Mouse (Mus musculus) bone marrow macrophage, adult 2 months (primary cell): ENCODE data around the gene Ttf1. TPM values are rescaled to one million over a fixed set of nuclear protein-coding genes. Genes with fewer than 3 reads are reported as not detected.
A peak's percentile ranks its signal among the peaks of the same experiment; 100 is the strongest.
"Not testable (repeated sequence)": the region's sequence is repeated elsewhere in the genome, so short reads cannot be mapped to it uniquely, and the experiment has no call there.

ENCODE experiments used
- H3K27ac ChIP-seq: 2 replicates; pipeline ENCODE4 v1.5.1; 2012; ENCODE audit warnings: low read depth, low read length; ENCODE audit not compliant: insufficient read depth
- H3K4me1 ChIP-seq: 2 replicates; pipeline ENCODE4 v1.6.1; 2012; ENCODE audit warnings: low read length; ENCODE audit not compliant: control insufficient read depth, insufficient read depth
- H3K4me3 ChIP-seq: 2 replicates; pipeline ENCODE4 v1.5.1; 2012; ENCODE audit warnings: mild to moderate bottlenecking, low read length, moderate library complexity; ENCODE audit not compliant: insufficient read depth
- CTCF ChIP-seq: IDR thresholded peaks from 2 replicates; pipeline ENCODE4 v1.5.1; 2012; ENCODE audit warnings: low read depth, mild to moderate bottlenecking, low read length, moderate library complexity
- POLR2A ChIP-seq: IDR thresholded peaks from 2 replicates; pipeline ENCODE4 v1.6.1; 2012; ENCODE audit warnings: mild to moderate bottlenecking, low read depth, low read length, borderline replicate concordance
- polyA plus RNA-seq: library from polyadenylated mRNA; stranded (reverse); fragments of >200 nt; gene quantifications from 2 replicates; pipeline ENCODE4 v1.2.4, GENCODE M21; 2012; ENCODE audit not compliant: missing spikeins, insufficient read depth, insufficient read length

Ttf1 gene
- polyA plus RNA-seq, 1 experiment: 23.1 TPM

- no peak overlapping the region for H3K27ac ChIP-seq
- H3K4me1 ChIP-seq: peaks cover 16% of the 10 kb centered on the region
- H3K4me3 ChIP-seq: peak overlapping the region; percentile 55
- TF ChIP-seq CTCF (no peak), POLR2A (no peak)
These were observed 5.5 kb upstream of the Ttf1 start for GRCm38 (mm10) chr2:29054545-29054935.

GRCm38 (mm10) chr2:29054991-29055390 lies 5.1 kb upstream of the Ttf1 start, which contains the start of gene Cfap77:
Gene Cfap77 (minus strand): TSS chr2:29055066.
- Histone ChIP-seq H3K27ac (0 out of 2 replicates have a peak within 1 kb of the TSS, but pooled peaks have one; percentile 20), H3K4me3 (peak within 1 kb of the TSS; percentile 55), H3K4me1 (peaks cover 16% of the 10 kb centered on the region)
- TF ChIP-seq POLR2A (no peak), CTCF (no peak)

DNA sequence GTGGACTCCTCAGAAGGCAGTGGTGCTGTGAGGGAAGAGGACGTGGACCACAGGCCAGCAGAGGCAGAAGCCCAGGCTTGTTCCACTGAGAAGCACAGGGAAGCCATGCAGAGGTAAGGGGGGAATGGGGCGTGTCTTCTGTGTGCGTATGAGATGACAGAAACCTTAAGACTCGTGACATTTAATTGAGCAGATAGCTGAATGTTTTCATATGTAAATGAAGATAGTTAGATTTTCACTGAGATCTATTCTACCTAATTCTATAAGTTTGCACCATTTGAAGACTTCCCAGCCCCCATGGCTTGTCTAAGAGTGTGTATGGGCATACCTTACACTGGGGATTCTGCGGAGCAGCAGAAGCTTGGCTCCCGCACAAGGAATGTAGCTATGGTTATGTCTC lies 5.7 kb downstream of the Ttf1 start:
- Histone ChIP-seq H3K27ac (no peak overlapping the region), H3K4me1 (peaks cover 12% of the 10 kb centered on the region), H3K4me3 (no peak overlapping the region)
- TF ChIP-seq CTCF: no peak

GRCm38 (mm10) chr2:29066410-29066809 lies 6.3 kb downstream of the Ttf1 start:
- H3K4me3 ChIP-seq: no peak overlapping the region
- H3K4me1 ChIP-seq: peaks cover 10% of the 10 kb centered on the region
- no peak overlapping the region for H3K27ac ChIP-seq
- TF ChIP-seq POLR2A (no peak), CTCF (no peak)

GRCm38 (mm10) chr2:29074676-29075075 lies 14.6 kb downstream of the Ttf1 start:
- H3K4me1 ChIP-seq: no peaks in the 10 kb centered on the region
- no peak for TF ChIP-seq CTCF
- TF ChIP-seq POLR2A: no peak
- no peak overlapping the region for H3K4me3 ChIP-seq
- no peak overlapping the region for H3K27ac ChIP-seq

GRCm38 (mm10) chr2:29075331-29076070 lies 15.4 kb downstream of the Ttf1 start:
- no peaks in the 10 kb centered on the region for H3K4me1 ChIP-seq
- TF ChIP-seq POLR2A: no peak
- no peak overlapping the region for H3K27ac ChIP-seq
- no peak overlapping the region for H3K4me3 ChIP-seq

- Histone ChIP-seq H3K27ac (no peak overlapping the region), H3K4me1 (no peaks in the 10 kb centered on the region), H3K4me3 (no peak overlapping the region)
- TF ChIP-seq CTCF: no peak
These were observed 16.2 kb downstream of the Ttf1 start for GRCm38 (mm10) chr2:29076226-29076625.

DNA sequence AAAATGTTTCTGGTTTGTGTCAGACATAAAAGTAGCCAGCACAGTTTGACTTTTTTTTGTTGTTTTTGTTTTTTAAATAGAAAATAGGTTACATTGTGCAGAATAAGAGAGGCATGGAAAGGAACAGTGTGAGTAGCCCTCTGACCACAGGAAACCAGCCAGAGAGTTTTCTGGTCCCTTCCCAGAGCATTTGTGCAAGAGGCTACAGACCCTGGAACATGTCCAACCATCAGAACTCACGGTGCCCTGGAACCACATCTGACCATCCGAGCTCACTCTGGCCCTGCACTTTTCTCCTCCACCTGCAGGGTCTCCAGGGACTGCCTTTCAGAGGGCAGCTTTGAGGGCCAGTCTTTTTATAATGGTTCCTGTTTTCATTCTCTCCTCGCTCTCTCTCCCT lies 21.9 kb downstream of the Ttf1 start:
- TF ChIP-seq CTCF (no peak), POLR2A (no peak)
- Histone ChIP-seq H3K4me3 (no peak overlapping the region), H3K27ac (no peak overlapping the region), H3K4me1 (no peaks in the 10 kb centered on the region)

DNA sequence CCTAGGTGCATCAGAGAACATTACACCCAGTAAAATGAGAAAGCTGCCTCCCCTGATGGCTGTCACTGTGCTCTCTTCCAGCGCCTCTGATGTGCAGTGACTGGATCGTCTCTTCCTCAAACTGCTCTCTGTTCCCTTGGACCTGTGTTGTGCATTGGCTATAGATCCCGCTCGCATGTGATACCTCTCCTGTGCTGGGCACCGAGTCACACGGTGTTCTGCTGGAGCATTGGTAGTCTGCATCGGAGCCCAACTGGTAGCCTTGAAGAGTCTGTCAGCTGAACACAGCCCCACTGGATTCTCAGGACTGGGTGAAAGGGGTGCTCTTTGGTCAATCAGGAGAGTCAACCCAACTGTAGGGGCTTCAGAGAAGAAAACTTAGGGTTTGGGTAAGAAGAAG lies 26.0 kb downstream of the Ttf1 start:
- no peaks in the 10 kb centered on the region for H3K4me1 ChIP-seq
- TF ChIP-seq POLR2A (no peak), CTCF (no peak)
- no peak overlapping the region for H3K27ac ChIP-seq
- H3K4me3 ChIP-seq: no peak overlapping the region

DNA sequence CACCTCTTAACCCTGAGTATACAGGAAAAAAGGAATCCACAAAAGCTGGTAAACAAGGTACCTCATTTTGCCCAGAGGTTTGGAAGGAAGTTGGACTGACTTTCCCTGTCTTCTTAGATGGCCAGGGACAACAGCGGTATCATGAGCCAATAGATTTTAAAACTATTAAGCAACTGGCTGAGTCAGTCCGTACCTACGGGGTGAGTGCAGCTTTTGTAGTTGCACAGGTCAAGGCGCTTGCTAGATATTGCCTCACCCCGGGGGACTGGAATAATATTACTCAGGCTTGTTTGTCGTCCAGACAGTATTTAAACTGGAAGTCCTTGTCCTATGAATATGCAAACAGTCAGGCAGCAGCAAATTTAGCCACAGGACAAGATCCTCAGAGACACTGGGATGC lies 29.2 kb downstream of the Ttf1 start:
- not testable (repeated sequence) for H3K27ac ChIP-seq, H3K4me3 ChIP-seq

DNA sequence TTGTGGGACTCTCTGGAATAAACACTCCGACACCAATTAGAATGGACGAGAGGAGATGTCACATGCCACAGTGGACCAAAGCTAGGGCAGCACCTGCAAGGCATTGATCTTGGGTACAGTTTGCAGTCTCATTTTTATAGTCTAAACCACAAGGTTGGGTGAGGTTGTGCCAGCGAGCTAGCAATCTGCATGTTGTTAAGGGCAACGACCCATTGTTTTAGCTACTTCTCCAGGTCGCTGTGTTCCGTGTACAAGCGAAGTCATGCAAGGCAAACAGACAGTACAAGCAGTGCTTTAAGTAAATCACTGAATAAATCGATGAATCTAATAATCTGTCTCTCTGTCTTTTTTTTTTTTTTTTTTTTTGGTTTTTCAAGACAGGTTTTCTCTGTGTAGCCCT lies 35.6 kb downstream of the Ttf1 start:
- Histone ChIP-seq H3K4me3 (no peak overlapping the region), H3K27ac (no peak overlapping the region), H3K4me1 (no peaks in the 10 kb centered on the region)
- TF ChIP-seq CTCF (no peak), POLR2A (no peak)

More for the DNA sequence above, 29.2 kb downstream of the Ttf1 start:
- not testable (repeated sequence) for H3K4me1 ChIP-seq
